Mouse (Mus musculus) stomach, postnatal 0 days (tissue): ENCODE measurements around the gene Capn5. TPM values are rescaled to one million over a fixed set of nuclear protein-coding genes. Genes with fewer than 3 reads are reported as not detected.

Source experiments
- ATAC-seq: fragments of 200-750 bp; cut with Nextera tagmentation; 2 replicates; pipeline ENCODE4 v1.8.0; 2017; ENCODE audit not compliant: low FRiP score, low TSS enrichment
- DNase-seq: peaks from one replicate; pipeline ENCODE4 v3.0.0-alpha.2; 2016; ENCODE audit warnings: low spot score
- H3K27ac ChIP-seq: fragments of 300-500 bp; sonication (generic); replicated peaks from 2 replicates; pipeline ENCODE4 v1.5.1; 2014; ENCODE audit warnings: mild to moderate bottlenecking, control low read depth
- H3K27me3 ChIP-seq: fragments of 300-500 bp; sonication (generic); 2 replicates; pipeline ENCODE4 v1.6.1; 2014; ENCODE audit warnings: low read length; ENCODE audit not compliant: control insufficient read depth, insufficient read depth
- H3K36me3 ChIP-seq: fragments of 300-500 bp; sonication (generic); 2 replicates; pipeline ENCODE4 v1.6.1; 2014; ENCODE audit warnings: low read length, mixed read lengths; ENCODE audit not compliant: control insufficient read depth, insufficient read depth
- H3K4me1 ChIP-seq: fragments of 300-500 bp; sonication (generic); replicated peaks from 2 replicates; pipeline ENCODE4 v1.6.1; 2014; ENCODE audit warnings: antibody characterized with exemption; ENCODE audit not compliant: control insufficient read depth, insufficient read depth
- H3K4me2 ChIP-seq: fragments of 300-500 bp; sonication (generic); replicated peaks from 2 replicates; pipeline ENCODE4 v1.6.1; 2014; ENCODE audit warnings: low read depth, mild to moderate bottlenecking, control low read depth, moderate library complexity
- H3K4me3 ChIP-seq: fragments of 300-500 bp; sonication (generic); 2 replicates; pipeline ENCODE4 v1.5.1; 2014; ENCODE audit warnings: low read depth, low read length, control low read depth
- H3K9ac ChIP-seq: fragments of 300-500 bp; sonication (generic); 2 replicates; pipeline ENCODE4 v1.6.1; 2014; ENCODE audit warnings: mild to moderate bottlenecking, low read length, control low read depth, mixed read lengths
- H3K9me3 ChIP-seq: fragments of 300-500 bp; sonication (generic); 2 replicates; pipeline ENCODE4 v1.6.1; 2016; ENCODE audit warnings: low read length; ENCODE audit not compliant: control insufficient read depth
- CTCF ChIP-seq: IDR thresholded peaks from 2 replicates; pipeline ENCODE4 v1.5.1; 2016; ENCODE audit warnings: antibody characterized with exemption, low read depth, mild to moderate bottlenecking, moderate library complexity
- EP300 ChIP-seq: optimal IDR thresholded peaks from 2 replicates; pipeline ENCODE3; 2016; ENCODE audit warnings: antibody characterized with exemption
- WGBS: fragments of 180-500 bp; shearing (Covaris S2); extraction: QIAGEN DNeasy Blood & Tissue Kit; methylation state at CpG from one replicate; pipeline ENCODE4 v1.1.7; 2014; 5-methylcytosine and 5-hydroxymethylcytosine counted together
- polyA plus RNA-seq: library from polyadenylated mRNA; unstranded; fragments of >200 nt; fragmentation: Nextera tagmentation; extraction: Ambion mirVana; gene quantifications from 2 replicates; pipeline ENCODE4 v1.2.1, GENCODE M21; 2015

Gene Capn5
- polyA plus RNA-seq, 1 experiment from 2014 or later = 13.2 TPM

GRCm38 (mm10) chr7:98121241-98121640 is 56.8 kb downstream of the Capn5 start:
- no peak for DNase-seq

GRCm38 (mm10) chr7:98120325-98120724 is 57.7 kb downstream of the Capn5 start:
- Histone ChIP-seq H3K4me2 (peak overlapping the region; percentile 55), H3K36me3 (0 out of 2 replicates have a peak, but pooled peaks cover 2% of the 10 kb centered on the region), H3K9ac (no peak overlapping the region), H3K9me3 (no peaks in the 10 kb centered on the region), H3K4me1 (0 out of 2 replicates have a peak, but pooled peaks cover 3% of the 10 kb centered on the region), H3K4me3 (no peak overlapping the region), H3K27me3 (no peaks in the 10 kb centered on the region), H3K27ac (no peak overlapping the region; the same call in 1 of the 2 replicates)
- TF ChIP-seq CTCF (peak; percentile 89), EP300 (no peak)
- ATAC-seq = peak; percentile 82
- whole genome bisulfite sequencing = 10% methylated on average over 7 of the region's 7 CpGs
- peak; percentile 86 for DNase-seq

More at GRCm38 (mm10) chr7:98121241-98121640, 56.8 kb downstream of the Capn5 start:
- Histone ChIP-seq H3K27me3 (no peaks in the 10 kb centered on the region), H3K36me3 (0 out of 2 replicates have a peak, but pooled peaks cover 2% of the 10 kb centered on the region), H3K9me3 (no peaks in the 10 kb centered on the region), H3K4me1 (0 out of 2 replicates have a peak, but pooled peaks cover 3% of the 10 kb centered on the region), H3K9ac (no peak overlapping the region), H3K4me3 (no peak overlapping the region), H3K4me2 (no peak overlapping the region), H3K27ac (no peak overlapping the region)
- ATAC-seq = no peak
- WGBS = 61% methylated on average over 3 of the region's 3 CpGs
- no peak for TF ChIP-seq EP300
- no peak for TF ChIP-seq CTCF

- Histone ChIP-seq H3K4me3 (no peak overlapping the region), H3K4me2 (no peak overlapping the region; the same call in 1 of the 2 replicates), H3K4me1 (0 out of 2 replicates have a peak, but pooled peaks cover 3% of the 10 kb centered on the region), H3K27me3 (no peaks in the 10 kb centered on the region), H3K9me3 (no peaks in the 10 kb centered on the region), H3K9ac (no peak overlapping the region), H3K27ac (no peak overlapping the region), H3K36me3 (0 out of 2 replicates have a peak, but pooled peaks cover 2% of the 10 kb centered on the region)
- TF ChIP-seq EP300 = no peak
- no peak for TF ChIP-seq CTCF
- DNase-seq (no peak), ATAC-seq (peak; percentile 4; the same call in 1 of the 2 replicates)
- 88% methylated on average over 2 of the region's 2 CpGs for WGBS
Observed at GRCm38 (mm10) chr7:98119961-98120232, 58.2 kb downstream of the Capn5 start.

- no peaks in the 10 kb centered on the region for H3K27me3 ChIP-seq
- H3K4me1 ChIP-seq = 0 out of 2 replicates have a peak, but pooled peaks cover 3% of the 10 kb centered on the region
- no peak within 1 kb of the TSS for H3K27ac ChIP-seq
- DNase-seq (peak; percentile 65), ATAC-seq (peak; percentile 62)
- H3K4me3 ChIP-seq = no peak within 1 kb of the TSS
- H3K36me3 ChIP-seq = 0 out of 2 replicates have a peak, but pooled peaks cover 2% of the 10 kb centered on the region
- H3K9ac ChIP-seq = no peak within 1 kb of the TSS
- TF ChIP-seq CTCF (0 out of 2 replicates have a peak, but pooled peaks have one; percentile 3), EP300 (no peak)
- H3K9me3 ChIP-seq = no peaks in the 10 kb centered on the region
- WGBS = 43% methylated on average over 9 of the region's 9 CpGs
- peak within 1 kb of the TSS; percentile 55 for H3K4me2 ChIP-seq
Observed at GRCm38 (mm10) chr7:98119179-98119960, 58.7 kb downstream of the Capn5 start, which contains the start of gene Myo7a. Myo7a (minus strand) TSS chr7:98119524.

- WGBS = 33% methylated on average over 11 of the region's 11 CpGs
- Histone ChIP-seq H3K4me1 (0 out of 2 replicates have a peak, but pooled peaks cover 3% of the 10 kb centered on the region), H3K9ac (no peak overlapping the region), H3K27me3 (no peaks in the 10 kb centered on the region), H3K4me3 (no peak overlapping the region), H3K27ac (no peak overlapping the region), H3K9me3 (no peaks in the 10 kb centered on the region), H3K4me2 (no peak overlapping the region), H3K36me3 (no peaks in the 10 kb centered on the region)
- no peak for TF ChIP-seq CTCF
- TF ChIP-seq EP300 = no peak
- ATAC-seq = no peak
- peak; percentile 64 for DNase-seq
Observed at GRCm38 (mm10) chr7:98117012-98117660, 60.9 kb downstream of the Capn5 start.
